Mouse (Mus musculus): Measurements from ENCODE around the gene Dzip1l.

Gene Dzip1l

DNA sequence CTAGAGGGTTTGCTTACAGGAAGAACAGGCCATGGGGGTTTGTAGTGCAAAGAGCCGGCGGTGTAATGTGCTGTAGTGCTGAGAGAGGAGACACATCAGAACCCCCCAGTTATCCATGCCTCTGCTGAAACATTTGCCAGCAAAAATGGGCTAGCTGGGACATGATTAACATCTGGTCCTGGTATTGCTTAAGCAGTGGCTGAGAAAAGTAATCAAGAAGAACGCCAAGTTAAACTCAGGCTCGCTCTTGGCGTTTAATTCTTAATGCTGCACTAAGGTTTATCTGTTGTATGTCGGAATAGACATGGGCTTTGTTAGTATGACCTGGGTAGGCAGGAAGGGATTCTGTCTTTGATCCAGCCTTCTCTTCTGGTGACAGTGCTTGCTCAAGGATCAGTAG, 16.8 kb downstream of the Dzip1l start:
- no peak for DNase-seq (ENCODE audit: extremely low read depth, insufficient read length, low spot score)

DNA sequence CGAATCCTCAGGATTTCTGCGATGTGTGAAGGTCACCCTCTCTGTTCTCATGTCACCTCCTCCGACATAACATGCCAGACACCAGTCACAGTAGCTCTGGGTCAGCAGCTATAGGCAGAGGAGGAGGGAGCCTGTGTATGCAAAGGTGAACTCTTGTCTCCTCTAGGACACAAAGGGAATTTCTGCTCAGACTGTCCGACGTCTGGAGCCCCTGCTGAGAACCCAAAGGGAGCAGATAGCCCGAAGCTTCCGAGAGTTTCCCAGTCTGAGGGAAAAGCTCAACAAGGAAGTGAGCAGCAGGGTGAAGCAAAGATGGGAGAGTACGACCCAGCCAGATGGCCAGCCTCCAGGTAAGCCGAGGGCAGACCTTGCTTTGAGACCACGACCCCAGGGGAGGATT, 31.5 kb downstream of the Dzip1l start:
- no peak for DNase-seq (ENCODE audit: extremely low read depth, insufficient read length, low spot score)

DNA sequence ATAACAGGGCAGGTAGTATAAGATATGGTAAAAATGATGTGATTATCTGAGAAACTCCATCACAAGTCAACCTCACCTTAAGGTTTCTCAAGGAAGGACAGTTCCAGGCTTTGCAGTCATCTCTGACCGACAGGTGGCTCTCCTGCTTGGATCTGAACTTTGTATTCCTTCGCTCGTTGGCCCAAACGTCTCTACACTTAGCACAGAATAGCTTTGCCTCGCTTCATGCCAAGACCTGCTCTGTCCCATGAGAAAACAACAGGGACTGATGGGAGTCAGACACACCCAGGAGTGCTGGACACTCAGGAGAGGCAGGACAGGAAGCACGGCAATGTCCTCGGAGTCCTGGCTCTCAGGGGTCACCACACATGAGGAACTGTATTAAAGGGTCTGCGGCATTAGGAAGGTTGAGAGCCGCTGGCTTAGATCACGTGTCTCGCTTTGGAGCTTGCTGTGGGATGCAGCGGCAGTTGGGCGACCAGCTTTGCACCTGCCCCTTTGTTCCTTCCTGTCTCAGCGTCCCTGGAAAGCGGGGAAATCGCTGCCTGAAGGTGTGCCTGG, 32.4 kb downstream of the Dzip1l start:
- DNase-seq (ENCODE audit: extremely low read depth, insufficient read length, low spot score): no peak

DNA sequence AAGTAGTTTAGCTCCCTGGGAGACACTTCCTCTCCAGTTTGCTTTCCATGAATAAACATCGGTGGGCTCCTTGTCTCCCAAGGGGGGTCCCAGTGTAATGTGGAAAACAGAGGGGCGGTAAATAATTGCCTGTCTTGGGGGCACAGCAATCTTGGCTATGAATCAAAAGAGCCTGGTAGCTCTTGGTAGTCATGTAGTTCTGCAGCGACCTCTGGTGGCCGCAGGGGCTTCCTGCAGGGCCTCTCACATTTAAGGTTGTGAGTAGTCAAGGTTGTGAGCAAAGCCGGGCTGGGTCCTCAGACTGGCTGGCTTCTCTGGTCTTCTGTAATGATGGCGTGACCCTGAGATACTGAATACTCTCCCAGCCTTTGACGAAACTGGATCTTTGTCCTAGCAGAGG, 33.1 kb downstream of the Dzip1l start:
- no peak for DNase-seq (ENCODE audit: extremely low read depth, insufficient read length, low spot score)

DNA sequence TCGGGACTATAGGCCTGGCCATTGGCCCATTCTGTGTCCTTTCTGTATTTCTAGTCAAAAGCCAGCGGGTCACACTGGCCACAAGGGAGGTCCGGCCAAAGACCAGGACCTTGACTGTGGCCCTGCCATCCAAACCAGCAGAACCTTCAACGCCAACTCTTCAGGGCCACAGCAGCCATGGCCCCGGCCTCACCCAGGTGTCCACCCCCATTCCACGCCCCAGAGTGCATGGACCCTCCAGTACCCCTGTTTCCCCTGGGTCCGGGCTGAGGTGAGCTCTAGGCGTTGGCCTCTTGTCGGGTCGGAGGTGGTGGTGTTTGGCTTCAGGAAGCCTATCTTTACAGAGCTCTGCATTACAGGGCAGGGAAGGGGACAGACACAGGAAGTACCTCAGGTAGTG, 33.6 kb downstream of the Dzip1l start:
- no peak for DNase-seq (ENCODE audit: extremely low read depth, insufficient read length, low spot score)

DNA sequence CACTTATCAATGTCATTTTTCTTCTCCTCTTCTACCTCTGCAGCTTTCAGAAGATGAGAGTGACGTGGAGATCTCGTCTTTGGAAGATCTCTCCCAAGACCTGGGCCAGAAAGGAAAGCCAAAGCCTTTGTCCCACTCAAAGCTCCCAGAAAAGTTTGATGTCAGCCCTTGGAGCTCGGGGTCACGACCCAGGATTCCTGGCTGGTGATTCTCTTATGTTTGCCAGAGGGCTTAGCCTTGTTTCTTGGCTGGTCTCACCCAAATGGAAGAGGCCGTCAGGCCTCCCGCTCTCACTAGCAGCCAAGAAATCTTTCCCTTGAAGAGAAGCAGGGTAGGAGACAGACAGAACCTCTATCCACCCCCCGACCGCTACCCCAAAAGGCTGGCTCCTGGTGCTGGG, 38.3 kb downstream of the Dzip1l start:
- DNase-seq (ENCODE audit: extremely low read depth, insufficient read length, low spot score): no peak

DNA sequence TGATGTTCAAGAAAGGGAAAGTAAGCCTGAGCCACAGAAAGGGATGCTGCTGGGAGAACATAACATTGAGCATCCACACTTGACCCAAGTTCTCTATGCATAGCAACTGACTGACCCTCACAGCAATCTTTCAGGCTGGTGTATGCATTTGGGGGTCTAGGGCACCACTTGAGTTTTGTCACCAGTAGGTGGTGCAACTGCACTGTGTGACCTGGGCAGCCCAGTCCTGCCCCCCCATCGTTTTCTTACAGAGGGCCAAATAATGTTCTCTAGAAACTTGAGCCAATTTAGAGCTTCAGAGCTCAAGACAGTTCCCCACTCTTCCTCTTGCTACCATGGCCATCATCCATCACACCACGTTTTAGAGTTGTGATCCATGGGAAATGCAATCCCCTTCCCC, 42.3 kb downstream of the Dzip1l start:
- no peak for DNase-seq (ENCODE audit: extremely low read depth, insufficient read length, low spot score)

DNA sequence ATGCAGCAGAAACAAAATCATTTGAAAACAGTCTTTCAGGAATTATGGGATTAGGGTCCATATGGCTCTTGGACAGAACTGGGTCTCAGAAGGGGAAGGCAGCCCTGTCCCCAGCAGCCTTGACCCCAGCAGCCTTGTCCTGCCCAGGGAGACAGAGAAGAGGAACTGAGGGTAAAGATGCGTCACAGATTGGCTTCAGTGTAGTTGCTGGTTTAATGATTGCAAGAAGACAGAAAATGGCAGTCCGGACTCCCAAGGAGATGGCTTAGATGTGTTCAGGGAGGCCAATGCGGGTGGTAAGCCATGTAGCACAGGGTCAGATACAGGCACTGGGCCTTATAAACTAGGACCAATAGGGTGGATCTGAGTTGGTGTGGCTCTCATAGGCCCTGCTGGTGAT, 46.4 kb downstream of the Dzip1l start:
- no peak for DNase-seq (ENCODE audit: extremely low read depth, insufficient read length, low spot score)

DNA sequence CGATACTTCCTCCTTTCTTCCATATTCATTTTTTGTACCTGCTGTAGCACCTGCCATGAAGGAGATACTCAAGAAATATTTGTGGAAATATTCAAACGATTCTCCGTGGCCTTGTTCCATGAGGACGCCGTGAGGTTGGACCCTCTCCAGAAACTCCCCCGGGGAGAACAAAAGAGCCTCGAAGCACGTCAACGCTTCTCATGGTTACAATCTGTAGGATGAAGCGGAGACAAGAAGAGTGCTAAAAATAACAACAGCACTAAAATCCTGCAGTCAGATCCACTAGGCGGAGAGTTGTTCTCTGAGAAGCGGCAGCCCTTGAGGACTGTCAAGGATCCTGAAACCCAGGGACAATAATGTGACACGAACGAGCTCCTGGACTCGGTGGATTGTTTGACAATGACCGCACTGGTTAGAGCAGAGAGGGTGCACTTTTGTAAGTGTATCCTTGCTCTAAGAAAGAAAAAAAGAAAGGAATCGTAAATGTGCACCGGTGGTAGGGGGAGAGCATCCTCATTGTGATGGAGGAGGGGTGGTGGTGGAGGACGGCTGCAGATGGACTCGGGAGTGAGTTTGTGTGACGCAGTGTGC, 52.8 kb downstream of the Dzip1l start:
- DNase-seq (ENCODE audit: extremely low read depth, insufficient read length, low spot score): no peak

DNA sequence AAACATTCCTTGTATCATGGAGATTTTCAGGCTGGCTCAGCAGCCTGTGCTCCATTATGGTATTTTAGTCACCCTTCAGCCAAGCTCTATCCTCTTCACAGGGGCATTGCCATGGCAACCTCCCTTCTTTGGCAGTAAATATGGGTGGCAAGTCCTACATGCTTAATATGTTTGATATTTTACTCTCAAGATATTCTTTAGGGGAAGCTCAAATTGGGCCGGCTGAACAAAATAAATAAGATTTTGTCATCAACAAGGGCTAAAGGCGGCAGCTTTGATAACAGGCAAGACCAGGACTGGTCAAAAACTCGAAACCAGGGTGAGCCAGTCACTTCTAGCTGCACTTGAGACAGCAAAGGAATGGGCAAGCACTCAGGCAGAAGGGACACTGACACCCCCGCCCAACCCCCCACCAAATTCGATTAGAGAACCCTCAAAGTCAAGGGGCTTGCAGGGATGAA, 55.8 kb downstream of the Dzip1l start:
- no peak for DNase-seq (ENCODE audit: extremely low read depth, insufficient read length, low spot score)

DNA sequence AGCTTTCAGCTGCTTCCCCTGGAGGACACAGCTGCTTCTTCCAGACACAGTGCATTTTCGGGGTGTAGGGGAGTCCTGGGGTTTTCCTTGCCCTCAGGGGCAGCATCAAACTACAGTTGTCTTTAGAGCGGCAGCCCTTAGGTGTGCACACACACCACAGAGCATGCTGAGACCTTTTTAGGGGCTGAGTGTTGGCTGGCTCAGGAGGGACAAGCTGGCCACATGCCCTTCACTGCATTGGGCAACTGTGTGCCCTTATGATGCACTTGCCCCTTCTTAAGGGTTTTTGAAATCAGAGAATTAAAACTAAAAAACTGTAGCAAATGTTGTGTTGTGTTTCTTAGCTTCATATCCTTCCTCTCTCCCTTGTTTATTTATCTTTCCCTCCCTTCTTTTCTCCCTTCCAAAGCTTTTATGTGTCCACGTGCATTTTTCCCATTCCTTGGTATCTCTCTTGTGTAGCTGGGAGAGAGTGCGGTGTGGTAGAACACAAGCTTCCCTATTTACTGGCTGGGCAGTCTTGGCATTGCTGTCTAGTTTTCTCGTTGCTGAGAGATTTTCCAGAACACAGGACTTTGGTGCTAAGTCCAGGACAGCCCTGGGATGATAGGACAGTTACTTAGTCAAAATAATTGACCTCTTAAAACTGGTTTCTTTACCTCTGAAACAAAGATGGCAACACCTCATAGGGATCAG, 56.4 kb downstream of the Dzip1l start:
- DNase-seq (ENCODE audit: extremely low read depth, insufficient read length, low spot score): no peak

DNA sequence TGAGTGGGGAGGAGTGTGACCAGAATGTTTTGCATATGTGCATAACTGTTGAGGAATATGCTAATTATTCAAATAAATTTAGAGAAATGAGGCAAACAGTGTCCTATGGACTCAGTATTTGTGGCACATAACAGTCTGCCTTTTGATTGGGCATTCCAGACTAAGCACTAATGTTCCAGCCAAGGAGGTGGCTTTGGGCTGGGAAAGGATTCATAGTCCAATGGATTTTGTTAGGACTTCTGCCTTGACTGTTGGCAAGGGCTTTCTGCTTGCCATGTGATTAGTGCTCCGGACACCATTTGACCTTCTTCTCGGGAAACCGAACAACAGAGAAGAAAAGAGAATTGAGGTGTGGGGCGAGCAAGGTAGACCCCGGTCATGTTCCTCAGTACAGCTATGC, 60.5 kb downstream of the Dzip1l start:
- DNase-seq (ENCODE audit: extremely low read depth, insufficient read length, low spot score): no peak

DNA sequence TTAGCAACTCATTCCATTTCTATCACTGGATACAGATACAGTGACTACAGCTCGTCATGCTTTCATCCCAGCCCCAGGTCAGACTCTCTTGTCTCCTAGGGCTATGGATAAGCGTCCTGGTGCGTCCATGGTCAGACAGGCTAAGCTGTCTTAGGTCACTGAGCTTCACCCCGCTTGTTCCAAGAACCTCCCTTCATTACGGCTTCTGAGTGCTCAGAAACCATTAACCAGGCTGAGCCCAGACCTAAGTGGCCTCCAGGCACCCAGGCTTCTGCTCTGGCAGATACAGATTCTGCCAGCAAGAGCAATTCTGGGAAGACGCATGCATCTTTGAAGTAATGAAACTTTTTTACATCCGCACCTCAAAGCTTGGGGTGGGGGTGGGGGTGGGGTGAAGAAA, 61.1 kb downstream of the Dzip1l start:
- DNase-seq (ENCODE audit: extremely low read depth, insufficient read length, low spot score): no peak

DNA sequence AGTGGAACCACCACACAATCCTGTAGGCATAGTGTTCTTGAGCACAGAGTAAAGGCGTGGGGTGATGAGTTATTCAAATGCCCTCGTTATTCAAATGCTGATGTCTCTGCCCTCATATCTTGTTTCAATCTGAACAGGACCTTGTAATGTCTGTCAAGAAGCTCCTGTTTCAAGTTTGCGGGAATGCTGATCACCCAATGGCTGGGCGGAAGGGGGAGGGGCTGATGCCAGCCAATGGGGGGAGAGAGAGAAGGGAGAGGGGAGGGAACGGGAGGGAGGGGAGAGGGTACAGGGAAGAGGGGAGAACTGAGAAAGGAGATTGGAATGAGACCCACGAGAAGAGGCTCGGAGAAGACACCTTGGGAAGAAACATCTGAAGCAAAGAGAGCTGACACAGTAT, 65.7 kb downstream of the Dzip1l start:
- no peak for DNase-seq (ENCODE audit: extremely low read depth, insufficient read length, low spot score)

DNA sequence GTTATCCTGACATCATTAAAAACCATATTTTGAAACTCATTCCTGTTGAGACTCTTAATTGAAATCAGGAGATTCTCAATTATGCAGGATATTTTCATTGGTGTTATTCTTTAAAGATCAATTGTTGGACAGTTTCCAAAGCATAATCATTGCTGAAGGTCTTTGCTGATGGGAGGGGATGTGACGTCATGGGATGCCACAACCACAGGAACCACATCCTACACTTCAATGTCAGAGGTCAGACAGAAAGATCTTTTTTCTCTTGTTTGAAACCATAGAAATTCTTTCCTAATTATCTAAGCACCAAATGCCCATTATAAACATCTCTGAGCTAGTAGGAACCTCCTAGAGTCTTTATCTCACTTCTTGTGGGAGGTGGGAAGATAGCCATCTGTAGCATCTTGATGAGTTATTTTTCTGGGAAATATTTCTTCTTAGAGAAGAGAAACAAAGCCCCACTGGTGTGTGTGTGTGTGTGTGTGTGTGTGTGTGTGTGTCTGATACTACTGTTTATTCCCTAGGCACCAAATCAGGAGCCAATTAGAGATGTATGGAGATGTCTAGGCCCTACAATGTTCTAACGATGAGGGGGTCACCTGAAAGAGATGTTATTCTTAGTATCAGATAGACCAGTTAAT, 70.6 kb downstream of the Dzip1l start:
- DNase-seq (ENCODE audit: extremely low read depth, insufficient read length, low spot score): no peak

DNA sequence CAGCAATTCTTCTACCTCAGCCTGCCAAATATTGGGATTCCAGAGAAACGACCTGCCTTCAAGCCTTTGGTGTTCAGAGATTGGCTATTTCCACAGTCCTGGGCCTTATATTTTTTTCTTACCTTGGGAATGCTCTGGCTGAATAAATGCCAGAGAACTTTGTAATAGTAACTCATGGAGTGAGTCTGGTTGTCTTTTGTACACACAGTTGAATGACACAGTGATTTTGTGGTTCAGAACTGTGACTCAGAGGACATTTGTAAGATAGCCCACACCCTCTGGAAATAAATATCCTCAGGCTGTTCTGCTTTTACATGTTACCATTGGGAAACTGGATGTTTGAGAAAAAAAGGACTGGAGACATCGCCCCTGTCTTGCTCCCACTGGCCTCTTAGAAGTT, 71.9 kb downstream of the Dzip1l start:
- peak; percentile 70 for DNase-seq (ENCODE audit: extremely low read depth, insufficient read length, low spot score)

DNA sequence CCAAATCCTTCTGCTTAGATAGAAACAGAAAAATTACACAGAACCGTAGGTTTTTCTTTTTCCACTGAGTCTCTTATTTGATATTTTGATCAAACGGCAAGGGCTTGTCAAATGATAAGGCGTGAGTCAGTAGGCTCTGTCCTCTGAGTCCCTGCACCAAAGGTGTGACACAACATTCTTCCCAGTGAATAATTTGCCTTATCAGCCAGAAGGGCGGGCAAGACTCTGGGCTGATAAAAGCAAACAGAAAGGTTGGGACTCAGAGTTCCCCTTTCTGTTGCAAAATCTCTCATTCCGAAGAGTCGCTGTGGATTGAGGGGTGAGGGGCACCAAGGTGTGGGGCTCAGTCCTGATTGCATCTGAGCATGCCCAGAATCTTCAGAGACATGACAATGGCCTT, 72.9 kb downstream of the Dzip1l start:
- DNase-seq (ENCODE audit: extremely low read depth, insufficient read length, low spot score): no peak

DNA sequence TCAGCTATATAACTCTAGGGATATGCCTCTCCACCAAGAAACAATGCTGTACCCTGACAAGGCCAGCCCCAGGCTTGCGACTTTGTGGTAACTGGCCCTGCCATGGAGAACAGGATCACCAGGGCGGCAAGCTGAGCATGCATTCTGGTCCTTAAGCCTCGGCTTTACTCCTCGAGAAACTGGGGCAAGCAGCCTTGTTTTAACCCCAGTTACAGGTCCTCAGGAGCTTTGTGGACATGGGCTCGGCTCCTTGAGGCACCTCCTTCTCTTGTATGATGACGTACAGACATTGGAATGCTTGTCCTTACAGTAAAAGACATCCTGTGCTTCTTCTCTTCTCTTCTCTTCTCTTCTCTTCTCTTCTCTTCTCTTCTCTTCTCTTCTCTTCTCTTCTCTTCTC, 74.4 kb downstream of the Dzip1l start:
- no peak for DNase-seq (ENCODE audit: extremely low read depth, insufficient read length, low spot score)

DNA sequence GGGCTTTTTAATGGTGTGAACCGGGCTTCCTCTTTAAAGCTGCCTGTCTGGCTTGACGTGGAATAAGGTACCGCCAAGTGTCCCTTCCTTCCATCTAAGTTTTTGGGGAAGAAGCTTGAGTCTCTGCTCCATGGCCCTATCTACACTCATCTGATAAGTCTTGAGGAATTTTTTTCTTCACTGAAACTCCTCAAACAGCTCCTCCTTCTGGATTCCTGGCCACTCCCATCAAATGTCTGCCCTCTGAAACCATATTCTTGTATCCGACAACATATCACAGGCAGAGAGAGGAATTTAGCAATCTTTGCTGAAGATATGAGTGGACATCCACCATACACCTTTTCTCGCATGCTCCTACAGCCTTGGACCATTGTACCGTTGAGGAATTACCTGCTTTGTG, 77.0 kb downstream of the Dzip1l start:
- DNase-seq (ENCODE audit: extremely low read depth, insufficient read length, low spot score): no peak

DNA sequence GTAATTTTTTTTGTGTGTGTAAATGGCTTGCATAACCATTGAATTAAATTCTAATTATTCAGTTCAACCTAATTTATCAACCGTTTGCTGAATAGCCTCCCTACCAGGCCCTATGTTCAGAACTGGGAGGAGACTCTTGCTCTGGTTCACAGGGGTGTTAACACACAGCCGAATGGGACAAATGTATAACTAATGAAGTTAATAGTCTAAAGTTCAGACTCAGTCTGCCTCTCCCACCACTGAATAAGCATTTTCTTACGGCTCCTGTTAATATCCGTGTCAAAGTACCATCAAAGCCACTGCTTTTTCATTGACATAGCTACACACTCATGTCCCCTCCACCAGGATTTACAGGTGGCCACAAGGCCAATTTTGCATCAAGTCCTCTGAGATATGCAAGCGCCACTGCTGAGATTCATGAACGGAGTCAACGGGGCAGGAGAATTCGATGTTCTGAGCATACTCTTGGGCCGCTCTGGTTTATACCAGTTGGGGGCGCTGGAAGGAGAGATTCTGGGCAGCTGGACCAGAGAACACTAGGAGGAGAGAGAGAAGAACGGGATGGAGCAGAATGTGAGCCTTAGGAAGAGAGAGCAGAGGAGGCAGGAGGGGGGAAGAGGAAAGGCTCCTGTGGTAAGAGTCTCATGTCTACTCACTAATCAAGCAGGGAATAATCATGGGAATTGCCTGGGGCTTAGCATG, 78.3 kb downstream of the Dzip1l start:
- no peak for DNase-seq (ENCODE audit: extremely low read depth, insufficient read length, low spot score)

DNA sequence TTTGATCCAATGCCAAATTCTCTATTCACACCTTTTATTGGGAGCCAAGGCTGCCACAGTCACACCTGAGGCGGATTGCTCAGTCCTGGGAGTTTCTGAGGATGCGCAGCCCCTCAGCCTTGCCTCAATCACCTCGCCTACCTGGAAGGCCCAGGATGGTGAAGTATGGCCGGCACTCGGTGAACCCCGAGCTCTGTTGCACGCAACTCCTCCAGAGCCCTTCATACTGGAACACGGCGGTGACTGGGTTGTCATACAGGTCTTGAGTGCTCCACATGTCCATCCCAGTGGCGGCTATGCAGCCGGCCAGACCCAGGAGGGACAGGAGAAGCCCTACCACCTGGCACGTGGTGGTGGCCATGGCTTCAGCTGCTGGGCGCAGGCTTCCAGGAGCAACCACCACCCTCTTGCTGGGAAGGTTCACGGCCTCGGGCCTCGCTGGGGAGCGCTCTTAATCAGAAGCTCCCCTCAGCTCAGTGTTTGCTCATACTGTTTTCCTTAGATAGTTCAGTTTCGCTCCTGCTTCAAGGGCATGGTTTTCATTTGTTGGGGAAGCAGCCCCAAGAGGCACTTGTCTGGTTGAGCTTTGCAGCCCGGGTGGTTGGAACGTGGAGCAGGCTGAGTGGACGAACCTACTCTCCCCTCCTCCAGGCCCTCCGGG, 80.4 kb downstream of the Dzip1l start:
- no peak for DNase-seq (ENCODE audit: extremely low read depth, insufficient read length, low spot score)
